ENCODE assay signal across 8 mouse cellular contexts in the genomic region with DNA sequence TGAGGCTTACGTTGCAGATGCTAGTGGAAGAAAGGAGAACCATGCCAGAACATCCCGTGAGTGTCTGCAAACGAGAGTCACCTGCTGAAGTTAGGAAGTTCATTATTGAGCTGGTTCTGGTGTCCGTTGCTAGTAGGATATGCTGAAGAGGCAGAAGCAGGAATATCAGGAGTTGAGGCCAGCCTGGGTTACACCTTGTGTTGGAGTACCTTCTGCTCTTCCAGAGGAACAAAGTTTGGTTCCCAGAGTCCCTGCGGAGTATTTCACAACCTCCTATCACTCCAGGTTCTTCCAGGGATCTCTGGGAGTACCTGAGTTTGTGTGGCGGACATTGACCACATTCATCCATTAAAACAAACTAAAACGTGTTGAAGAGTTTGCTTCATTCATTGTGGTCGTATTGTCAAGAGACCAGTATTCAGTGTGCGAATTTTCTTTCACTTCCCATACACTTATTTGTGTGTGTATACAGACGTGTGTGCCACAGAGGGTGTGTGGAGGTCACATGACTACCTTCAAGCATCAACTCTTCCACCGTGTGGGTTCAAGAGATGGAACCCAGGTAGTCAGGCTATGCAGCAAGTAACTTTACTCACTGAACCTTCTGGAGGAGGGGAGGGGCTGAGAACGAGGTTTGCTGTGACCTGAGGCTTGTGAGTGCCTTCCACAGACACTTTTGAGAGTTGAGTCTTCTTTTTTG. TPM values are rescaled to one million over a fixed set of nuclear protein-coding genes. Genes with fewer than 3 reads are reported as not detected.
DNase-seq lines count a peak whose midpoint lies in the region; ATAC-seq and TF ChIP-seq lines count a peak whose summit lies in the region.

No protein-coding gene starts in this region.

- no peak for DNase-seq in layer of hippocampus, adult 2 months (ENCODE audit: low spot score in 2 of 2)
- no peak for DNase-seq in layer of hippocampus, postnatal 36 days
- no peak for DNase-seq in embryonic facial prominence, embryonic 11.5 days (ENCODE audit: low spot score)
- peak; percentile 39 for DNase-seq in naive thymus-derived CD4-positive, alpha-beta T cell, adult 2 months (ENCODE audit: low read depth)
- no peak for DNase-seq in layer of hippocampus, postnatal 14 days (ENCODE audit: low spot score in 2 of 2)
- no peak for DNase-seq in left cerebral cortex, postnatal 25 days (ENCODE audit: low spot score in 2 of 2)
- no peak for DNase-seq in gastrocnemius, postnatal 25 days

- H3K27ac ChIP-seq in layer of hippocampus, adult 2 months, result peak overlapping the region; percentile 92
- H3K27ac ChIP-seq in embryonic facial prominence, embryonic 11.5 days (replicated peaks; ENCODE audit: low read depth, low read length), result 0 out of 2 replicates have a peak overlapping the region, but pooled peaks have one; percentile 52
- peak overlapping the region; percentile 73 for H3K27ac ChIP-seq in intestine, embryonic 15.5 days

- H3K27me3 ChIP-seq in embryonic facial prominence, embryonic 11.5 days (ENCODE audit: control insufficient read depth, insufficient read depth, low read length), result no peaks in the 10 kb centered on the region
- H3K27me3 ChIP-seq in intestine, embryonic 15.5 days (replicated peaks), result no peaks in the 10 kb centered on the region

- H3K4me1 ChIP-seq in embryonic facial prominence, embryonic 11.5 days (ENCODE audit: control insufficient read depth, insufficient read depth, low read length), result no peaks in the 10 kb centered on the region; the same call in 1 of the 2 replicates
- H3K4me1 ChIP-seq in intestine, embryonic 15.5 days (replicated peaks), result peaks cover 11% of the 10 kb centered on the region

- intact Hi-C loops in left cerebral cortex, postnatal 25 days (cut with DNase I), result loop anchor here (10.0 kb wide), 1 partner anchor 797 kb away; no protein-coding TSS in a partner anchor

- H3K9me3 ChIP-seq in embryonic facial prominence, embryonic 11.5 days (replicated peaks; ENCODE audit: control insufficient read depth, low read length), result no peaks in the 10 kb centered on the region
- H3K9me3 ChIP-seq in intestine, embryonic 15.5 days, result no peaks in the 10 kb centered on the region

- 52% methylated on average over 12 of the region's 12 CpGs for WGBS in embryonic facial prominence, embryonic 11.5 days
- WGBS in intestine, embryonic 15.5 days, result 44% methylated on average over 12 of the region's 12 CpGs

- no peak for TF ChIP-seq CTCF in layer of hippocampus, adult 2 months (conservative IDR thresholded peaks at IDR 0.05)

- H3K36me3 ChIP-seq in embryonic facial prominence, embryonic 11.5 days (replicated peaks; ENCODE audit: control insufficient read depth, insufficient read depth, low read depth, low read length), result peaks cover 7% of the 10 kb centered on the region
- H3K36me3 ChIP-seq in intestine, embryonic 15.5 days, result peaks cover 29% of the 10 kb centered on the region

- H3K9ac ChIP-seq in embryonic facial prominence, embryonic 11.5 days (replicated peaks; ENCODE audit: low read length), result peak overlapping the region; percentile 79
- peak overlapping the region; percentile 81 for H3K9ac ChIP-seq in intestine, embryonic 15.5 days

- H3K4me2 ChIP-seq in embryonic facial prominence, embryonic 11.5 days (ENCODE audit: low read depth, low read length), result peak overlapping the region; percentile 86
- peak overlapping the region; percentile 89 for H3K4me2 ChIP-seq in intestine, embryonic 15.5 days (replicated peaks)

- ATAC-seq in embryonic facial prominence, embryonic 11.5 days (replicated peaks; ENCODE audit: insufficient number of reproducible peaks, low FRiP score, low TSS enrichment, low read depth), result no peak
- no peak for ATAC-seq in intestine, embryonic 15.5 days

- H3K4me3 ChIP-seq in layer of hippocampus, adult 2 months, result peak overlapping the region; percentile 69
- H3K4me3 ChIP-seq in embryonic facial prominence, embryonic 11.5 days (ENCODE audit: low read depth, low read length), result peak overlapping the region; percentile 48
- peak overlapping the region; percentile 71 for H3K4me3 ChIP-seq in intestine, embryonic 15.5 days (replicated peaks)

RNA-seq across cellular contexts. Expression of a gene that starts 6.6 kb away (rescaled TPM):
- 100 to 1,000 TPM; 318 to 323 TPM for total RNA-seq in layer of hippocampus, adult 2 months (2021)
- total RNA-seq in layer of hippocampus, postnatal 36 days (2021), result 100 to 1,000 TPM; 302 to 311 TPM
- 1,013 and 1,065 TPM in 2 replicates for polyA plus RNA-seq in embryonic facial prominence, embryonic 11.5 days (2014; fragmentation: Nextera tagmentation; extraction: Ambion mirVana)
- 818 and 905 TPM in 2 replicates for polyA plus RNA-seq in intestine, embryonic 15.5 days (2015; fragmentation: Nextera tagmentation; extraction: Ambion mirVana)
- total RNA-seq in layer of hippocampus, postnatal 14 days (2021), result 100 to 1,000 TPM; 266 to 268 TPM
- 100 to 1,000 TPM; 244 to 268 TPM for total RNA-seq in left cerebral cortex, postnatal 25 days (2021)
- 100 to 1,000 TPM; 268 to 270 TPM for total RNA-seq in gastrocnemius, postnatal 25 days (2021)

RNA-seq across cellular contexts. Expression of a gene that starts 38.2 kb away (rescaled TPM):
- 1 to 10 TPM; 7.6 to 7.7 TPM for total RNA-seq in layer of hippocampus, adult 2 months (2021)
- 1 to 10 TPM; 7.0 to 7.4 TPM for total RNA-seq in layer of hippocampus, postnatal 36 days (2021)
- polyA plus RNA-seq in embryonic facial prominence, embryonic 11.5 days (2014; fragmentation: Nextera tagmentation; extraction: Ambion mirVana), result 0.53 and 1.1 TPM in 2 replicates
- 2.2 TPM in 2 replicates for polyA plus RNA-seq in intestine, embryonic 15.5 days (2015; fragmentation: Nextera tagmentation; extraction: Ambion mirVana)
- total RNA-seq in layer of hippocampus, postnatal 14 days (2021), result 1 to 10 TPM; 4.7 to 5.1 TPM
- total RNA-seq in left cerebral cortex, postnatal 25 days (2021), result 1 to 10 TPM; 4.5 to 8.5 TPM
- total RNA-seq in gastrocnemius, postnatal 25 days (2021), result not detected

Comparison
In these comparisons a context has a peak if more than half of its experiments do, and no peak if none do; other contexts are left out.
1. RNA of a gene that starts 38.2 kb away (total RNA-seq): 4.5 to 8.5 TPM in left cerebral cortex, postnatal 25 days, 7.6 to 7.7 TPM in layer of hippocampus, adult 2 months, 7.0 to 7.4 TPM in layer of hippocampus, postnatal 36 days and 4.7 to 5.1 TPM in layer of hippocampus, postnatal 14 days; not detected in gastrocnemius, postnatal 25 days; every median in the first group is over 4 times any median in the second.
2. Peak in every context shown above with its lines, with median percentiles within 50 percentile points of each other: H3K27ac ChIP-seq and H3K4me3 ChIP-seq.